Comparison of ENCODE assay signal across 19 mouse cellular contexts in the genomic region with DNA sequence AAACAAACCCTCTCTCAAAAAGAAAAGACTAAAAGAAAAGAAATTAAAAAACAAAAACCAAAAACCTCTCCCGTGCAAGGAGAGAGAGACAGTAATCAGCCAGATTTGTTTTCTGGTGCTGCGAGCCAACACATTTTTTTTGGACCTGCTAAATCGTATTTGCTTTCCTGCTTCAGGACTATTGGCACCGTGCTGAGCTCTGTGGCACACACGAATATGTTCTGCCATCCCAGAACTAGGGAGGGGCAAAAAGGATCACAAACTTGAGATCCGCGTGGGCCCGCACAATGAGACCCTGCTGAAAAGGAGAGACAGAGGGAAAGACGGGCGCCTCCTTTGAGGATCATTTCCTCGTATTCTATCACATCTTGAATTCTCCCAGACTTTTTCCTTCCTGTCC. TPM values are rescaled to one million over a fixed set of nuclear protein-coding genes. Genes with fewer than 3 reads are reported as not detected.
DNase-seq lines count a peak whose midpoint lies in the region; ATAC-seq lines count a peak whose summit lies in the region.
"Had no signal": no experiment of that assay in that cellular context is flagged by ENCODE, and none has a peak within 500 bp of the region (broad histone marks: within the 10 kb centered on the region; RNA-seq: fewer than 3 reads in every experiment).

No protein-coding gene starts in this region.

- no peaks in the 10 kb centered on the region for H3K27me3 ChIP-seq in kidney, embryonic 16.5 days (ENCODE audit: insufficient read depth, low read length)
- H3K27me3 ChIP-seq: embryonic facial prominence, embryonic 13.5 days; forebrain, embryonic 13.5 days; heart, embryonic 15.5 days; hindbrain, embryonic 13.5 days had no signal

- H3K9me3 ChIP-seq in kidney, embryonic 16.5 days (ENCODE audit: low read length): no peaks in the 10 kb centered on the region
- H3K9me3 ChIP-seq: embryonic facial prominence, embryonic 13.5 days; forebrain, embryonic 13.5 days; heart, embryonic 15.5 days; hindbrain, embryonic 13.5 days had no signal

- no peak overlapping the region for H3K4me3 ChIP-seq in kidney, embryonic 16.5 days (ENCODE audit: low read length)
- H3K4me3 ChIP-seq: embryonic facial prominence, embryonic 13.5 days; forebrain, embryonic 13.5 days; heart, adult 2 months; heart, embryonic 15.5 days; hindbrain, embryonic 13.5 days had no signal

- no peak for ATAC-seq in kidney, embryonic 16.5 days (ENCODE audit: low FRiP score, low TSS enrichment)
- ATAC-seq: forebrain, embryonic 13.5 days; hindbrain, postnatal 0 days had no signal

- H3K27ac ChIP-seq in kidney, embryonic 16.5 days (ENCODE audit: low read length): no peak overlapping the region
- H3K27ac ChIP-seq: embryonic facial prominence, embryonic 13.5 days; forebrain, embryonic 13.5 days; heart, adult 2 months; heart, embryonic 15.5 days; hindbrain, embryonic 13.5 days; hindbrain, postnatal 0 days had no signal

- 37% methylated on average over 11 of the region's 11 CpGs for WGBS in kidney, embryonic 16.5 days

- no peak for DNase-seq in kidney, adult 18-20 months
- peak; percentile 36 to 39 for DNase-seq in layer of hippocampus, postnatal 36 days
- no peak for DNase-seq in layer of hippocampus, adult 9-10 months (ENCODE audit: low spot score)
- peak; percentile 46 for DNase-seq in brain, adult 2 months (ENCODE audit: low read depth, low spot score)
- DNase-seq in right cerebral cortex, postnatal 4 days: no peak
- DNase-seq: adrenal gland, adult 8-10 months; adrenal gland, postnatal 36 days; cerebellum, adult 11 months; cerebellum, adult 8-10 months; gastrocnemius, postnatal 14 days; heart, adult 2 months; heart, postnatal 14 days had no signal

- H3K9ac ChIP-seq in kidney, embryonic 16.5 days (replicated peaks; ENCODE audit: low read length): 0 out of 2 replicates have a peak overlapping the region, but pooled peaks have one; percentile 7
- H3K9ac ChIP-seq: embryonic facial prominence, embryonic 13.5 days; forebrain, embryonic 13.5 days; heart, embryonic 15.5 days; hindbrain, embryonic 13.5 days had no signal

- 0 out of 2 replicates have a peak, but pooled peaks cover 9% of the 10 kb centered on the region for H3K4me1 ChIP-seq in kidney, embryonic 16.5 days (ENCODE audit: insufficient read depth, low read length)
- H3K4me1 ChIP-seq: heart, embryonic 15.5 days; hindbrain, embryonic 13.5 days had no signal

- H3K36me3 ChIP-seq in kidney, embryonic 16.5 days (ENCODE audit: insufficient read depth, low read length): no peaks in the 10 kb centered on the region
- H3K36me3 ChIP-seq: embryonic facial prominence, embryonic 13.5 days; heart, embryonic 15.5 days; hindbrain, embryonic 13.5 days had no signal

- H3K4me2 ChIP-seq in kidney, embryonic 16.5 days (replicated peaks; ENCODE audit: low read depth, low read length): no peak overlapping the region
- H3K4me2 ChIP-seq: embryonic facial prominence, embryonic 13.5 days; forebrain, embryonic 13.5 days; heart, embryonic 11.5 days; heart, embryonic 15.5 days; hindbrain, embryonic 13.5 days had no signal

RNA-seq across cellular contexts. Expression of a gene that starts 22.3 kb away (rescaled TPM):
- 0.40 and 0.78 TPM in 2 replicates for polyA plus RNA-seq in kidney, embryonic 16.5 days (2015; fragmentation: Nextera tagmentation; extraction: Ambion mirVana)
- total RNA-seq in layer of hippocampus, postnatal 36 days (2021): 10 to 100 TPM; 17.8 to 18.1 TPM

RNA-seq across cellular contexts. Expression of a gene that starts 57.0 kb away (rescaled TPM):
- 12.8 and 14.6 TPM in 2 replicates for polyA plus RNA-seq in kidney, embryonic 16.5 days (2015; fragmentation: Nextera tagmentation; extraction: Ambion mirVana)
- total RNA-seq in layer of hippocampus, postnatal 36 days (2021): 100 to 1,000 TPM; 193 to 200 TPM

Comparison
In these comparisons a context has a peak if more than half of its experiments do, and no peak if none do; other contexts are left out.
1. DNase-seq: peak in layer of hippocampus, postnatal 36 days (2 of 2) and brain, adult 2 months (single experiment); none in kidney, adult 18-20 months (single experiment), layer of hippocampus, adult 9-10 months (single experiment) and right cerebral cortex, postnatal 4 days (single experiment).